Mouse (Mus musculus): ENCODE results near the gene Zfp128.

DNA sequence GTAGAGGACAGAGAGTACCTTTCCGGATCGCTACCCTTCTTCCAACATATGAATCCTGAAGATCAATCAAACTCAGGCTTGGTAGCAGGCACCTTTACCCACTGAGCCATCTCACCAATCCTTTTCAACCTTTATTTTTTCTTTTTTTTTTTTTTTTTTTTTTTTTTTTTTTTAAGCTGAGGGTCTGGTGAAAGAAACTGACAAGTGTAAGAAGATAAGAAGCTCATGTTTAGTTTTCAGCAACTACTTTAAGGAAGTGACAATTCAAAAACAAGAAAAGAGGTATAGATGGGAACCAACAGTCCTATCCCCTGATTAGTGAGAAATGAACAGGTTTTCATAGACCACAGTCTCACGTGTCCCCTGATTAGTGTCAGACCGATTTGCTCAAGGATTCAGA is 45.2 kb upstream of the Zfp128 start:
- TF ChIP-seq TAL1 (IDR thresholded peaks at IDR 0.05; ENCODE audit: low read length) (no peak), GATA1 (IDR thresholded peaks at IDR 0.05; ENCODE audit: low read length) (no peak)
